Mouse (Mus musculus): ENCODE measurements around the gene Prl8a9.

The Prl8a9 gene

DNA sequence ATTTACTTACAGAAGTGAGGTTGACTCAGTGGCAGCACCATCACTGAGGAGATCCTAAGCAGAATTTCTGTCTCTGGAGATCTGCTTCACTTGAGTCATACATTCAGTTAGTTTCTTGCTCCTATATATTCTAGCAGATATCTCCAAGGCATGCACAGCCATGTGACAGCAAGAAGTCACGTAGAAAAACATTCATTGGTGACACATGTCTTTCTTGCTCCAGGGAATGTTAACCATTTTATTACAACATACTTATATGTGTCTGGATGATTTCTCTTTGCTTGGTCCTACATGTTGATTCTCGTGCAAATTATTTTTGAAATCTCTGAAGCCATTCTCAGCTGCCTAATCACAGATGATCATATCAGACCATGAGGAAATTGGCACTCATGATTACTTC is at the start of gene Prl8a9:
Gene Prl8a9 (minus strand): TSS at position 101 of the 400 bp plus-strand sequence.
- no peak for DNase-seq (ENCODE audit: low read depth, low spot score)

GRCm38 (mm10) chr13:27610482-27610881 is 46.1 kb upstream of the Prl8a9 start, which contains the start of gene Prl7b1:
TSS of gene Prl7b1 (minus strand) at chr13:27610582.
- no peak for DNase-seq (ENCODE audit: low read depth, low spot score)

GRCm38 (mm10) chr13:27582071-27582470 is 17.7 kb upstream of the Prl8a9 start, which contains the start of gene Prl8a1:
TSS of gene Prl8a1 (minus strand) at chr13:27582171.
- no peak for DNase-seq (ENCODE audit: low read depth, low spot score)

DNA sequence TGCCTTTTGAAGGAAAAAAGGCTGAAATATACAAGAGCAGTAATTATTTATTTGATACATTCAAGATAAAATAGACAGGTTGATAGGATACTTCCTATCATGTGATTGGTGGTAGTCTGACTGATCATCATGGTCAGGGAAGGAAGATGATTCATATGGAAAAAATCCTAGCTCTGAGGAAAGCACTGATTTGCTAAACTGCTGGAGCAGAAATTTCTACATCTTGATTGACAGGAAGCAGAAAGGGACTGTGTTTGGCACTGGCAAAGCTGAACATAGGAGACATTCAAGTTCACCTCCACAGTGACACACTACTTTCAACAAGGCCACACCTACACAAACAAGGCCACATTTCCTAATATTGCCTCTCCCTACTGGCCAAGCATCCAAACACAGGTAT is 11.1 kb downstream of the Prl8a9 start:
- DNase-seq (ENCODE audit: low read depth, low spot score): no peak

GRCm38 (mm10) chr13:27523156-27523555 is 41.2 kb downstream of the Prl8a9 start:
- no peak for DNase-seq (ENCODE audit: low read depth, low spot score)

DNA sequence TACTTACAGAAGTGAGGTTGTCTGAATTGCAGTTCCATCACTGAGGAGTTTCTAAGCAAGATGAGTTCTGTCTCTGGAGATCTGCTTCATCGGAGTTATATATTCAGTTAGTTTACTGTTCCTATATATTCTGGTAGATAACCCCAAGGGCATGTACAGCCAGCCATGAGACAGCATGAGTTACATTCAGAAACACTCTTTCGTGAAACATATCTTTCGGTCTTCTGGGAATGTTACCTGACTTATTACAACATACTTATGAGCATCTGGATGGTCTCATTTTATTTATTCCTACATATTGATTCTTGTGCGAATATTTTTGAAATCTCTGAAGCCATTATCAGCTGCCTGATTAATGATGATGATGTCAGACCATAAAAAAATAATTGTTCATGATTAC is 51.3 kb downstream of the Prl8a9 start, which contains the start of gene Prl8a8:
Gene Prl8a8 (minus strand): TSS at position 101 of the 400 bp plus-strand sequence.
- DNase-seq (ENCODE audit: low read depth, low spot score): no peak
